Mouse (Mus musculus): ENCODE data around the gene Srgap3.

DNA sequence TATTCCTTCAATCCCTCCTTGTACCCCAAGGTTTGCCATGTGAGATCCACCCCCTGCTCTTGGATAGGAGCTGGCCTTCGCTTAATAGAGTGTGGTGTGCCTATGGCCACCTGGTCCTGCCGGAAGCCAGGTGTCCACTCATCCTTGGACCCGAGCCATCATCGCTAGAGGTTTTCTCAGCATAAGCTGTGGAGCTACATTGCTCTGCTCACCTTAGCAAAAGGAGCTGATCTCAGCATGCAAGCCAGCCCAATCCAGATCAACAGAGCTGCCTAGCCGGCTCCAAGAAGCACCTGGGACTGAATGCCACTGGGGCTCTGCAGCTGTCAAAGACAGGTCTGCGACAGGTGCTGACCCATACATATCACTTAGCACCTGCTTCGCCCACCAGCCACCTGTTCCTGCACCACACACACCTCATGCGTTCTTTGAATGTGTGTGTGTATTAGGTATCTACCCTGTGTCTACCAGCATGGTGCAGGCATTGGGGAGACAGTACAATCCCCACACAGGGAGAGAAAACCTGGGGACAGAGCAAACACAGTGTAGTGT lies 98.4 kb downstream of the Srgap3 start:
- TF ChIP-seq CTCF (IDR thresholded peaks at IDR 0.05; ENCODE audit: low read depth), result no peak
- no peak for TF ChIP-seq EP300 (IDR thresholded peaks at IDR 0.05; ENCODE audit: low read depth)

All from liver, postnatal 0 days (tissue).